Mouse (Mus musculus) bone marrow macrophage, adult 2 months (primary cell): ENCODE data around the gene Tedc1.

Experiments used
- CTCF ChIP-seq: IDR thresholded peaks from 2 replicates; pipeline ENCODE4 v1.5.1; 2012; ENCODE audit warnings: low read depth, mild to moderate bottlenecking, low read length, moderate library complexity
- POLR2A ChIP-seq: IDR thresholded peaks from 2 replicates; pipeline ENCODE4 v1.6.1; 2012; ENCODE audit warnings: mild to moderate bottlenecking, low read depth, low read length, borderline replicate concordance

DNA sequence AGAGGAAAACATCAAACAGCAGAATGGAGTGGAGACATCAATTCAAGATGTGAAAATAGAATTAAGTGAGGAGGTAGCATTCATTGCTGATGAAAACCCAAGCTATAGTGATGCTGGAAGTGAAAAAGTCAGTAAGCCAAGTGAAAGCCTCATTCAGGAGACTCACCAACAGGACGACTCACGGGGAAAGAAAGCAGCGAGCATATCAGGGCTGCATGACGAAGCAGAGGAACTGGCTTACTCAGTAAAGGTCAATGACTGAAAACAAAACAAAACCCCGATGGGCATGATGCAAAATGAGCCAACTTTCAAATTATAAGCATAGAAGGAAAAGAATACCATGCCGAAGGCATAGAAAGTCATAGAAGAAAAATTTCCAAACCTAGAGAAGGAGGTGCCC lies 51.5 kb downstream of the Tedc1 start:
- TF ChIP-seq CTCF (no peak), POLR2A (no peak)
